Mouse (Mus musculus) CH12.LX (cell line): ENCODE measurements around the gene Pqlc3. TPM values are rescaled to one million over a fixed set of nuclear protein-coding genes. Genes with fewer than 3 reads are reported as not detected.

Source experiments
- DNase-seq: peaks from one replicate; pipeline ENCODE4 v3.0.0-alpha.2; 2013; ENCODE audit errors: extremely low read depth
- H3K27ac ChIP-seq: 2 replicates; pipeline ENCODE4 v1.5.1; 2012; ENCODE audit warnings: low read depth, mild to moderate bottlenecking, control low read depth, moderate library complexity; ENCODE audit not compliant: insufficient read depth
- H3K27me3 ChIP-seq: replicated peaks from 2 replicates; pipeline ENCODE3; 2012; ENCODE audit warnings: inconsistent platforms
- H3K36me3 ChIP-seq, 2 experiments: replicated peaks in 1 of 2; 2 replicates each; pipeline versions ENCODE3 to v1.6.1; 2012; ENCODE audit warnings: inconsistent platforms in 1 of 2, low read length in 1 of 2, mild to moderate bottlenecking in 1 of 2, mixed read lengths in 1 of 2, moderate library complexity in 1 of 2; ENCODE audit not compliant: control insufficient read depth in 1 of 2, insufficient read depth in 1 of 2
- H3K4me1 ChIP-seq, 2 experiments: 2 replicates each; pipeline ENCODE4 v1.6.1; 2012; ENCODE audit warnings: inconsistent platforms in 1 of 2, moderate library complexity in 1 of 2; ENCODE audit not compliant: insufficient read depth in 2 of 2, control insufficient read depth in 1 of 2
- H3K4me2 ChIP-seq: 2 replicates; pipeline ENCODE4 v1.6.1; 2012; ENCODE audit warnings: low read depth, mild to moderate bottlenecking, control low read depth; ENCODE audit not compliant: poor library complexity, insufficient read depth, severe bottlenecking
- H3K4me3 ChIP-seq, 3 experiments: fragments of 150-350 bp in 1 of 3; sonication (generic) in 1 of 3; replicated peaks in 1 of 3; 2 replicates each; pipeline versions ENCODE3 to v1.5.1; 2011 to 2012; ENCODE audit warnings: low read depth in 2 of 3, low read length in 2 of 3, mild to moderate bottlenecking in 2 of 3, moderate library complexity in 2 of 3, control low read depth in 1 of 3, improper control_type of control experiment in 1 of 3, inconsistent platforms in 1 of 3, mixed read lengths in 1 of 3; ENCODE audit not compliant: poor library complexity in 1 of 3
- H3K79me2 ChIP-seq: replicated peaks from 2 replicates; pipeline ENCODE4 v1.6.1; 2012; ENCODE audit warnings: mild to moderate bottlenecking, moderate library complexity; ENCODE audit not compliant: control insufficient read depth, poor library complexity, insufficient read depth, severe bottlenecking; ENCODE audit errors: extremely low read depth
- H3K9ac ChIP-seq: 2 replicates; pipeline ENCODE4 v1.6.1; 2012; ENCODE audit warnings: low read depth, mild to moderate bottlenecking, control low read depth, moderate library complexity; ENCODE audit not compliant: insufficient read depth
- H3K9me3 ChIP-seq: replicated peaks from 2 replicates; pipeline ENCODE3; 2012; ENCODE audit warnings: low read length, inconsistent platforms, mixed read lengths
- BHLHE40 ChIP-seq: IDR thresholded peaks from 2 replicates; pipeline ENCODE4 v1.6.1; 2011; ENCODE audit warnings: mild to moderate bottlenecking, low read depth, low read length, improper control_type of control experiment
- CHD2 ChIP-seq: IDR thresholded peaks from 2 replicates; pipeline ENCODE4 v1.6.1; 2011; ENCODE audit warnings: low read length, improper control_type of control experiment
- CTCF ChIP-seq, 2 experiments: IDR thresholded peaks in 1 of 2; conservative IDR thresholded peaks in 1 of 2; 2 replicates each; pipeline ENCODE4 v1.5.1; 2011 to 2012; ENCODE audit warnings: low read depth in 2 of 2, low read length in 2 of 2, improper control_type of control experiment in 1 of 2, inconsistent platforms in 1 of 2, mild to moderate bottlenecking in 1 of 2, moderate library complexity in 1 of 2
- E2F4 ChIP-seq: IDR thresholded peaks from 2 replicates; pipeline ENCODE4 v1.6.1; 2011; ENCODE audit warnings: low read depth, low read length, improper control_type of control experiment; ENCODE audit not compliant: insufficient replicate concordance
- EP300 ChIP-seq: IDR thresholded peaks from 2 replicates; pipeline ENCODE4 v1.6.1; 2011; ENCODE audit warnings: low read length, improper control_type of control experiment
- ETS1 ChIP-seq: conservative IDR thresholded peaks from 2 replicates; pipeline ENCODE4 v1.6.1; 2012; ENCODE audit warnings: low read depth, mild to moderate bottlenecking, inconsistent platforms, low read length, improper control_type of control experiment, moderate library complexity
- GABPA ChIP-seq: IDR thresholded peaks from 2 replicates; pipeline ENCODE4 v1.6.1; 2012; ENCODE audit warnings: low read depth, low read length, improper control_type of control experiment, inconsistent platforms; ENCODE audit not compliant: insufficient replicate concordance
- IRF4 ChIP-seq: IDR thresholded peaks from 2 replicates; pipeline ENCODE4 v1.6.1; 2014; ENCODE audit warnings: low read depth, mild to moderate bottlenecking, inconsistent platforms, low read length, improper control_type of control experiment
- JUN ChIP-seq: IDR thresholded peaks from 2 replicates; pipeline ENCODE4 v1.6.1; 2011; ENCODE audit warnings: low read depth, mild to moderate bottlenecking, low read length, improper control_type of control experiment, moderate library complexity; ENCODE audit not compliant: insufficient read depth
- JUND ChIP-seq: conservative IDR thresholded peaks from 2 replicates; pipeline ENCODE4 v1.6.1; 2011; ENCODE audit warnings: low read depth, low read length, improper control_type of control experiment
- MAFK ChIP-seq: IDR thresholded peaks from 2 replicates; pipeline ENCODE4 v1.6.1; 2011; ENCODE audit warnings: low read length, improper control_type of control experiment; ENCODE audit not compliant: insufficient replicate concordance
- MAX ChIP-seq: IDR thresholded peaks from 2 replicates; pipeline ENCODE4 v1.6.1; 2011; ENCODE audit warnings: low read length, improper control_type of control experiment
- MAZ ChIP-seq: IDR thresholded peaks from 2 replicates; pipeline ENCODE4 v1.6.1; 2012; ENCODE audit warnings: low read depth, mild to moderate bottlenecking, inconsistent platforms, low read length, improper control_type of control experiment, moderate library complexity
- MEF2A ChIP-seq: IDR thresholded peaks from 2 replicates; pipeline ENCODE4 v1.6.1; 2014; ENCODE audit warnings: low read depth, mild to moderate bottlenecking, inconsistent platforms, low read length, improper control_type of control experiment, borderline replicate concordance
- MXI1 ChIP-seq: IDR thresholded peaks from 2 replicates; pipeline ENCODE4 v1.6.1; 2011; ENCODE audit warnings: mild to moderate bottlenecking, low read depth, low read length, improper control_type of control experiment
- PAX5 ChIP-seq: IDR thresholded peaks from 2 replicates; pipeline ENCODE4 v1.6.1; 2012; ENCODE audit warnings: low read length, inconsistent platforms, mixed read lengths
- POLR2AphosphoS2 ChIP-seq: IDR thresholded peaks from 2 replicates; pipeline ENCODE4 v1.6.1; 2011; ENCODE audit warnings: low read depth, low read length, improper control_type of control experiment
- RCOR1 ChIP-seq: conservative IDR thresholded peaks from 2 replicates; pipeline ENCODE4 v1.6.1; 2012; ENCODE audit warnings: low read depth, mild to moderate bottlenecking, inconsistent platforms, low read length, improper control_type of control experiment
- SIN3A ChIP-seq: IDR thresholded peaks from 2 replicates; pipeline ENCODE4 v1.6.1; 2012; ENCODE audit warnings: low read length, improper control_type of control experiment, inconsistent platforms
- SMC3 ChIP-seq: IDR thresholded peaks from 2 replicates; pipeline ENCODE4 v1.6.1; 2011; ENCODE audit warnings: low read depth, low read length, improper control_type of control experiment
- TCF12 ChIP-seq: IDR thresholded peaks from 2 replicates; pipeline ENCODE4 v1.6.1; 2014; ENCODE audit warnings: low read depth, mild to moderate bottlenecking, inconsistent platforms, low read length, improper control_type of control experiment
- ZC3H11A ChIP-seq: IDR thresholded peaks from 2 replicates; pipeline ENCODE4 v1.6.1; 2012; ENCODE audit warnings: low read depth, mild to moderate bottlenecking, inconsistent platforms, low read length, improper control_type of control experiment
- ZMIZ1 ChIP-seq: IDR thresholded peaks from 2 replicates; pipeline ENCODE4 v1.6.1; 2012; ENCODE audit warnings: low read depth, mild to moderate bottlenecking, inconsistent platforms, low read length, improper control_type of control experiment
- dilution Hi-C: fragments of 300-500 bp; cut with MboI; formaldehyde crosslinking; loops from 2 replicates; pipeline ENCODE4 v1.14.3; 2020; ENCODE audit warnings: low sequenced_read_pairs; ENCODE audit not compliant: extremely low pct_unique_long_range_greater_than_20kb, extremely low pct_ligation_motif_present
- in situ Hi-C: fragments of 300-500 bp; cut with MboI; formaldehyde crosslinking; loops from 3 replicates; pipeline ENCODE4 v1.14.3; 2019; ENCODE audit warnings: low sequenced_read_pairs, low pct_ligation_motif_present, low pct_unique_long_range_greater_than_20kb, mixed read lengths
- polyA plus RNA-seq: library from polyadenylated mRNA; unstranded; fragments of >175 nt; gene quantifications from 2 replicates; pipeline ENCODE4 v1.2.1, GENCODE M21; 2012; ENCODE audit warnings: low read depth; ENCODE audit not compliant: insufficient read length
- total RNA-seq, 2 experiments: library from RNA; depleted of rRNA; stranded (reverse); fragments of 300-350 nt in 1 of 2; fragments of >200 nt in 1 of 2; gene quantifications; 2 replicates each; pipeline ENCODE4 v1.2.3; 2012 to 2014

The Pqlc3 gene
- total and polyA plus RNA-seq, 3 experiments = 6.4 to 31.1 (median 17.0) TPM

DNA sequence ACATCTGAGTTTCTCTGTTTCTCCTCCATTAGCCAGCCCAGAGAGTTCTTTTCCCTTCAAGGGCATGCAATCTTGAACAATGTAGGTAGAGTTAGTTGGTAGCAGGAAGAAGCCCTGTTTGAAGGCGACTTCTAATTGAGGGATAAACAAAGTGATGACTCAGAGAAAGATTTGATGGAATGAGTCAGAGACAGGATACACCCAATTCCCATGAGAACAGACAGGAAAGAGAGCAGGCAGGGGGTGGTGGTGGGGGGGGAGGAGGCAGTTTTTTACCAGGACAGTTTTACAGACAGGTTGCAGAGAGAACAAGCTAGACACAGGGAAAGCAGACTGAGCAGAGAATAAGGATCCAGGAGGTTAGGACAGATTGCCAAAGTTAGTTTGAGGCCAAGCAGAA lies 40.4 kb upstream of the Pqlc3 start:
- Histone ChIP-seq H3K9me3 (no peaks in the 10 kb centered on the region), H3K9ac (no peak overlapping the region; the same call in 1 of the 2 replicates), H3K36me3 (no peaks in the 10 kb centered on the region), H3K4me2 (peak overlapping the region; percentile 52), H3K79me2 (no peaks in the 10 kb centered on the region), H3K4me1 (peaks cover 18 to 48% of the 10 kb centered on the region in 2 experiments), H3K4me3 (no peak overlapping the region), H3K27me3 (no peaks in the 10 kb centered on the region), H3K27ac (no peak overlapping the region; the same call in 1 of the 2 replicates)
- peak; percentile 82 for DNase-seq
- dilution Hi-C loops = no loop called here
- in situ Hi-C loops = loop anchor here (25.0 kb wide), 1 partner anchor 328 kb away; no protein-coding TSS in a partner anchor
- TF ChIP-seq ETS1 (peak; percentile 65), MEF2A (no peak), RCOR1 (0 out of 2 replicates have a peak, but pooled peaks have one; percentile 34), SMC3 (0 out of 2 replicates have a peak, but pooled peaks have one; percentile 2), ZC3H11A (no peak), MAZ (peak; percentile 68; the same call in 1 of the 2 replicates), MXI1 (no peak), TCF12 (peak; percentile 23; the same call in 1 of the 2 replicates), BHLHE40 (peak; percentile 43; the same call in 1 of the 2 replicates), IRF4 (peak; percentile 84), E2F4 (no peak), SIN3A (0 out of 2 replicates have a peak, but pooled peaks have one; percentile 55), JUN (peak; percentile 78), PAX5 (no peak), MAFK (0 out of 2 replicates have a peak, but pooled peaks have one; percentile 54), CHD2 (peak; percentile 88), JUND (peak; percentile 82), ZMIZ1 (no peak), POLR2AphosphoS2 (no peak), EP300 (peak; percentile 87), CTCF (conservative IDR thresholded peaks at IDR 0.05 in 1 of 2, IDR thresholded peaks at IDR 0.05 in 1 of 2; ENCODE audit: low read depth in 2 of 2, low read length in 2 of 2) (no peak), GABPA (no peak), MAX (no peak)
